Mouse (Mus musculus): ENCODE measurements around the gene Gm10234. TPM values are rescaled to one million over a fixed set of nuclear protein-coding genes. Genes with fewer than 3 reads are reported as not detected.
A peak's percentile ranks its signal among the peaks of the same experiment; 100 is the strongest.

Gm10234 gene
- total and polyA plus RNA-seq, 3 experiments: not detected

- H3K4me2 ChIP-seq (ENCODE audit: insufficient read depth, low read depth, poor library complexity, severe bottlenecking): no peak overlapping the region
- no peaks in the 10 kb centered on the region for H3K9me3 ChIP-seq (replicated peaks; ENCODE audit: low read length)
- no peak for TF ChIP-seq E2F4 (IDR thresholded peaks at IDR 0.05; ENCODE audit: insufficient replicate concordance, low read depth, low read length)
- TF ChIP-seq MEF2A (IDR thresholded peaks at IDR 0.05; ENCODE audit: borderline replicate concordance, low read depth, low read length): no peak
- TF ChIP-seq TCF12 (IDR thresholded peaks at IDR 0.05; ENCODE audit: low read depth, low read length): no peak
- TF ChIP-seq ZKSCAN1 (IDR thresholded peaks at IDR 0.05; ENCODE audit: borderline replicate concordance, low read depth, low read length): no peak
- no peak for TF ChIP-seq ETS1 (conservative IDR thresholded peaks at IDR 0.05; ENCODE audit: low read depth, low read length)
- TF ChIP-seq JUND (conservative IDR thresholded peaks at IDR 0.05; ENCODE audit: low read depth, low read length): no peak
- TF ChIP-seq KAT2A (IDR thresholded peaks at IDR 0.05; ENCODE audit: insufficient replicate concordance, low read length): no peak
- no peak overlapping the region for H3K4me3 ChIP-seq (replicated peaks in 1 of 3; ENCODE audit: low read depth in 2 of 3, low read length in 2 of 3, poor library complexity in 1 of 3)
- in situ Hi-C loops (cut with MboI; ENCODE audit: low pct_ligation_motif_present, low pct_unique_long_range_greater_than_20kb, low sequenced_read_pairs) (no loop called here), dilution Hi-C loops (cut with MboI; ENCODE audit: extremely low pct_ligation_motif_present, extremely low pct_unique_long_range_greater_than_20kb, low sequenced_read_pairs) (no loop called here)
- H3K27ac ChIP-seq (ENCODE audit: insufficient read depth, low read depth): no peak overlapping the region
- no peaks in the 10 kb centered on the region for H3K36me3 ChIP-seq (replicated peaks in 1 of 2; ENCODE audit: control insufficient read depth in 1 of 2, insufficient read depth in 1 of 2, low read length in 1 of 2)
- no peaks in the 10 kb centered on the region for H3K79me2 ChIP-seq (replicated peaks; ENCODE audit: control insufficient read depth, extremely low read depth, insufficient read depth, poor library complexity, severe bottlenecking)
- DNase-seq (ENCODE audit: extremely low read depth): no peak
- no peak overlapping the region for H3K9ac ChIP-seq (ENCODE audit: insufficient read depth, low read depth)
- H3K27me3 ChIP-seq (replicated peaks): no peaks in the 10 kb centered on the region
- peaks cover 0 to 27% of the 10 kb centered on the region in 2 experiments; a peak in 2 of 4 replicates for H3K4me1 ChIP-seq (ENCODE audit: control insufficient read depth in 1 of 2, insufficient read depth in 2 of 2)
These were observed 32.0 kb downstream of the Gm10234 start for GRCm38 (mm10) chr6:95353886-95354285.

GRCm38 (mm10) chr6:95360084-95360483 is 38.2 kb downstream of the Gm10234 start:
- H3K4me1 ChIP-seq (ENCODE audit: control insufficient read depth in 1 of 2, insufficient read depth in 2 of 2): peaks cover 0 to 50% of the 10 kb centered on the region in 2 experiments; a peak in 2 of 4 replicates
- no peaks in the 10 kb centered on the region for H3K27me3 ChIP-seq (replicated peaks)
- no peaks in the 10 kb centered on the region for H3K9me3 ChIP-seq (replicated peaks; ENCODE audit: low read length)
- in situ Hi-C loops (cut with MboI; ENCODE audit: low pct_ligation_motif_present, low pct_unique_long_range_greater_than_20kb, low sequenced_read_pairs): no loop called here
- H3K9ac ChIP-seq (ENCODE audit: insufficient read depth, low read depth): no peak overlapping the region
- H3K36me3 ChIP-seq (replicated peaks in 1 of 2; ENCODE audit: control insufficient read depth in 1 of 2, insufficient read depth in 1 of 2, low read length in 1 of 2): no peaks in the 10 kb centered on the region
- dilution Hi-C loops (cut with MboI; ENCODE audit: extremely low pct_ligation_motif_present, extremely low pct_unique_long_range_greater_than_20kb, low sequenced_read_pairs): no loop called here
- no peak overlapping the region for H3K27ac ChIP-seq (ENCODE audit: insufficient read depth, low read depth)
- H3K4me2 ChIP-seq (ENCODE audit: insufficient read depth, low read depth, poor library complexity, severe bottlenecking): peak overlapping the region; percentile 78; the same call in 1 of the 2 replicates
- TF ChIP-seq ETS1 (conservative IDR thresholded peaks at IDR 0.05; ENCODE audit: low read depth, low read length) (peak; percentile 61; the same call in 1 of the 2 replicates), MEF2A (IDR thresholded peaks at IDR 0.05; ENCODE audit: borderline replicate concordance, low read depth, low read length) (0 out of 2 replicates have a peak, but pooled peaks have one; percentile 8), BHLHE40 (IDR thresholded peaks at IDR 0.05; ENCODE audit: low read depth, low read length) (peak; percentile 20; the same call in 1 of the 2 replicates), NRF1 (IDR thresholded peaks at IDR 0.05; ENCODE audit: low read depth, low read length) (no peak), ZKSCAN1 (IDR thresholded peaks at IDR 0.05; ENCODE audit: borderline replicate concordance, low read depth, low read length) (no peak), EP300 (IDR thresholded peaks at IDR 0.05; ENCODE audit: low read length) (peak; percentile 88), NELFE (IDR thresholded peaks at IDR 0.05; ENCODE audit: low read depth, low read length) (no peak), IRF4 (IDR thresholded peaks at IDR 0.05; ENCODE audit: low read depth, low read length) (peak; percentile 16; the same call in 1 of the 2 replicates), JUN (IDR thresholded peaks at IDR 0.05; ENCODE audit: insufficient read depth, low read depth, low read length) (peak; percentile 95), JUND (conservative IDR thresholded peaks at IDR 0.05; ENCODE audit: low read depth, low read length) (peak; percentile 98), E2F4 (IDR thresholded peaks at IDR 0.05; ENCODE audit: insufficient replicate concordance, low read depth, low read length) (no peak)
- DNase-seq (ENCODE audit: extremely low read depth): peak; percentile 84
- no peaks in the 10 kb centered on the region for H3K79me2 ChIP-seq (replicated peaks; ENCODE audit: control insufficient read depth, extremely low read depth, insufficient read depth, poor library complexity, severe bottlenecking)
- no peak overlapping the region for H3K4me3 ChIP-seq (replicated peaks in 1 of 3; ENCODE audit: low read depth in 2 of 3, low read length in 2 of 3, poor library complexity in 1 of 3)

Measured in CH12.LX (cell line).